Mouse (Mus musculus) heart, postnatal 25 days (tissue): ENCODE results near the gene Mapk10. TPM values are rescaled to one million over a fixed set of nuclear protein-coding genes. Genes with fewer than 3 reads are reported as not detected.
"Not testable (repeated sequence)": the region's sequence is repeated elsewhere in the genome, so short reads cannot be mapped to it uniquely, and the experiment has no call there.

Experiments used
- DNase-seq: peaks from one replicate; pipeline ENCODE4 v3.0.0; 2022; ENCODE audit warnings: low spot score
- intact Hi-C: fragments of 180-260 bp; cut with DNase I; formaldehyde crosslinking; loops from one replicate; pipeline ENCODE4 v1.15.1; 2025
- total RNA-seq, 2 experiments: library from RNA; stranded (reverse); gene quantifications; 2 replicates each; pipeline ENCODE4 v1.2.3; 2021

Mapk10 gene
- total RNA-seq, 2 experiments from 2014 or later, result 34.5 to 39.5 TPM

DNA sequence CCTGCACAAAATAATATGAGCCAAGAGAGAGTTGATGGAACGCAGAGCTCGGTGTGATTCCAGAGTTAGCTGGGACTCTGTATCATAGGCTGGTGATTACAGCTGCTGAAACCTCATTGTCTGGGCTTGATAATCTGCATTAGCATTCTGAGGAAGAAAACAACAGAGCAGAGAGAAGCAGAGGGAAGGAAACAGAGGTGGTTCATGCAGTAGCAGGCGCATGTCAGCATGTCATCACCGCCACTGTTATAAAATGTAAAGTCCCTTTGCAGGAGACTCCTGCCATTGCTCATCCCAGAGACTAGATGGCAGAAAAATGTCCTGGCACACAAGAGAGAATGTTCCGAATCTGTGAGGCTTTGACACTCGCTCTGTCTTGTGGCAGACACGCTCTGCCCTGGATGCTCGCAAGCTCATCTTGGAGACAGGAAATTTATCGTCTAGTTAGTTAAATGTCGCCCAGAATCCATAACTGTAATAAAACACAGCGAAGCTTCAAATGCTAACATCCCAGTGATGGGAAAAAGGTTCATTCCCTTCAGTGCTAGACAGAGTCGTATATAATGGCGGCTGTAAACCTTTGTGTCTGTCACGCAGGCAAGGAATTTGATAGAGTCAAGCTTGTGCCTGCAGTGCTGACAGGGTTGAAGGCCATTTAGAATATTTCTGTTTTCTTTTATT is 322.5 kb downstream of the Mapk10 start:
- DNase-seq, result no peak
- intact Hi-C loops, result no loop called here

- DNase-seq, result no peak
- intact Hi-C loops, result loop anchor here (10.0 kb wide), 1 partner anchor 111 kb away; no protein-coding TSS in a partner anchor
These were observed 335.5 kb downstream of the Mapk10 start for GRCm38 (mm10) chr5:102875628-102876027.

- DNase-seq, result no peak
- intact Hi-C loops, result loop anchor here (5.0 to 10.0 kb wide), 3 partner anchors 110 to 667 kb away; no protein-coding TSS in a partner anchor
These were observed 336.4 kb downstream of the Mapk10 start for GRCm38 (mm10) chr5:102874605-102875298.

GRCm38 (mm10) chr5:102872996-102873395 is 338.1 kb downstream of the Mapk10 start:
- intact Hi-C loops, result loop anchor here (5.0 to 10.0 kb wide), 3 partner anchors 108 to 666 kb away; no protein-coding TSS in a partner anchor
- DNase-seq, result not testable (repeated sequence)

DNA sequence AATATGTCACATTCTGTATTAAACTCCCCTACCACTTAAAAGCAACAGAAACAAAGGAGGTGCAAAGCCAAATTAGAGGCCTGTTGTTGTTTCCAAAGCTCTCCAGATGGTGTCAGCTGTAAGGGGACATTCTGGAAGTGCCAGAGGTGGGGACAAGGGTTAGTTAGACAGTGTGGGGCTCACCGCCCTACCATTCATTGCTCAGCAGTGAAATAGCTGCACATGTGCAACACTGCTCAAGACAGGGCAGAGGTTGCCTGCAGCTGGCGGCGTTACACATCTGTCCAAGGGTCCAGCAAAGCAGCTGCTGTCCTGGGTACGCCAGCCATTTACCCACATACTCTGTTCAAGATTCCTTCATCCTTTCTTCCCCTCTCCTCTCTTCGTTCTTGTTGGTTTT is 342.9 kb downstream of the Mapk10 start:
- intact Hi-C loops, result no loop called here
- DNase-seq, result no peak

DNA sequence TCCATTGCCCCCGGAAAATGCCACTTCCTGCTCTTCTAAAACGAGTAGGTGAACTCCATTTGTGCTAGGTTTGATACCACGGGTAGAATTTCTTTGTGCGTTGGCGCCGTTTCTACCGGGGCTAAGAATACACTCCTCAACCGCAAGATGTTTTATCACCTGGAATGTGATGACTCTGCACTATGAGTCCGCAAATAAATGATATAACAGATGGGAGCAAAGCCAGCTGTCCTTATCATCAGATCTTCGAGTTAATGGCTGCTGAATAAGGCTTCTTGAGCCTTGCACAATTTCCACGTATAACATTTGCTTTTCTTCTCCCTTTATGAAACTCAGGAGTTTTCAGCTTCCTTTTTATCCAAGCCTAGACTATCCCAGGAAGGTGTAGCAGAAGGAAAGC is 351.4 kb downstream of the Mapk10 start:
- no peak for DNase-seq
- intact Hi-C loops, result no loop called here

GRCm38 (mm10) chr5:102858047-102858446 is 353.1 kb downstream of the Mapk10 start:
- intact Hi-C loops, result no loop called here
- no peak for DNase-seq

Other genes starting within 250 kb of the Mapk10 start
- gene Ptpn13, start 213.9 kb upstream of the Mapk10 start, total RNA-seq, result 1 to 10 TPM; 6.1 to 6.6 TPM